Mouse (Mus musculus) granulocyte monocyte progenitor cell, adult 5-6 weeks (primary cell): ENCODE data around the gene Sh3bp2. TPM values are rescaled to one million over a fixed set of nuclear protein-coding genes. Genes with fewer than 3 reads are reported as not detected.

Source experiments
- ATAC-seq: replicated peaks from 2 replicates; pipeline ENCODE4 v1.8.0; 2016; ENCODE audit warnings: mild to moderate bottlenecking, moderate TSS enrichment, inconsistent platforms; ENCODE audit not compliant: poor library complexity, severe bottlenecking
- total RNA-seq, 2 experiments: library from RNA; stranded (forward) in 1 of 2; stranded (reverse) in 1 of 2; fragments of 200-712, 200-1000 nt in 1 of 2; fragments of >200 nt in 1 of 2; fragmentation: Nextera tagmentation in 1 of 2; gene quantifications; 2 replicates each; pipeline ENCODE4 v1.2.3; 2014 to 2017

The Sh3bp2 gene
- total RNA-seq, 2 experiments from 2014 or later: 11.9 to 15.4 TPM

DNA sequence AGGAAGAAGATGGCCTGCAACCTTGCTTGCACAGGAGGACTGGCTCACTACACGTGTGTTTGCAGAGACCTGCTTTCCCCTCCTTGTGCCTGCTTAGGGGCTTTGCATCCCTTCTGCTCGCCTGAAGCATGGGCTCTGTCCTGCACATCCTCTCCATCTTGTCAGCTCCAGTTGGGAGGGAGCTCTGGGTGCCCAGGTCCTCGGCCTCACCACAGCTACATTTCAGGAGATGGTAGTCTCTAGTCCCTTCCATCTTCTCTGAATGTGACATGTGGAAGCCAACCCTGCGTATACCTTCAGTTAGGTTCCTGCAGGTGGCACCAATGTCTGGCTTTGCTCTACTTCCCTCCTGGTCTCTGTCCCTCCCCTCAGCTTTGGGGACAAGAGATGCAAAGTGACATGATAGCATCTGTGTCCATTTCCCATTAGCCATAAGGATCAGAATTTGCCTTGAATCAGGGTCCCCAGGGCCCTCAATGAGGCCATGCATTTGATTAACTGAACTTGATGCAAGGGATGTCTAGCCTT is 1.6 kb upstream of the Sh3bp2 start:
- no peak for ATAC-seq

DNA sequence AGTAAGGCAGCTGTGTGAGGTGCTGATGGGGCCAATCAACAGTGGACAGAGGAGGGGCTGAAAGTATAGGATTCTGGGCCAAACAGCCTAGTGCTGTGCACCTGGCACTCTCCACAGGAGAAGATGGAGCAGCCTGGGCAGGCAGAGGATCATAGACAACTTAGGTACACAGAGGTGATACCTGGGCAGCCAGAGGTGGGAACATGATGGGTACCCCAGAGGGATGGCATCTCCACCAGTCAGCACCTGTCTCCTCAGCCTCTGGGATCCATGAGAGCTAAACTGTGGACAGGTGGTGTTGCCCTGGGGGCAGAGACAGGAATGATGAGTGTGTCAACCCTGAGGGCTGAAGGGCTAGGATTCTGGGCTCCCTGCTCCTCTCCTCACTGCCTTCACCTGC is 1.1 kb upstream of the Sh3bp2 start:
- no peak for ATAC-seq

DNA sequence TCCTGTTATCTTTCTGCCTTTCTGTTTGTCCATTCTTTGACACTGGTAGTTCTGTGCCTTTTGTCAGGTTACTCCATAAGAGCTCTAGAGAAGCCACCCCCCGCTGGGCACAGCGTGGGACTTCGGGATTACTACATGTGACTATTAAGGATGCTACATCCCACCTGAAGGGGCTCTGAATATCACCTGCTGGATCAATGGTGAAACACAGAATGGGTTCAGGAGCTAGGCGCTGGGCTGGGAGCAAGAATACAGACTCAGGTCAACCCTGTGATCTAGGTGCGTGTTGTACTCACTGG is 788 bp downstream of the Sh3bp2 start:
- ATAC-seq: no peak

DNA sequence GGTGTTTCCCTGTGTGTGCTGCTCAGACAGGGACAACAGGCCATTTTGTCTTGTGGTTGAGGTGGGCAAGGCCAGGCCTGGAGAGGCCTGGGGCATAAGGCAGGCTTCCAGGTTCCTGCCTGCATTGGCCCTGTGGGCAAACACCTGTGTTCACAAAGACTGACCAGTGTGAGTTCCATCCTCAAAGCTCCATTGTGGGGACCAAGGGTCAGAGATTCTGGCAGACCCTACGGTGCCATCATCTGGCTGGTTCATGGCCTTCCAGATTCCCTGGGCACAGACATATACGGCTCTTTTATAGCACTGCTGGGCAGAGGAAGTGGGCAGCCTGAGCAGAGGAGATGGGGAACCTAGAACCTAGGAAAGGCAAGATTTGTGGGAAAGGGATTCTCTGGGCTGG is 1.7 kb downstream of the Sh3bp2 start:
- ATAC-seq: no peak

DNA sequence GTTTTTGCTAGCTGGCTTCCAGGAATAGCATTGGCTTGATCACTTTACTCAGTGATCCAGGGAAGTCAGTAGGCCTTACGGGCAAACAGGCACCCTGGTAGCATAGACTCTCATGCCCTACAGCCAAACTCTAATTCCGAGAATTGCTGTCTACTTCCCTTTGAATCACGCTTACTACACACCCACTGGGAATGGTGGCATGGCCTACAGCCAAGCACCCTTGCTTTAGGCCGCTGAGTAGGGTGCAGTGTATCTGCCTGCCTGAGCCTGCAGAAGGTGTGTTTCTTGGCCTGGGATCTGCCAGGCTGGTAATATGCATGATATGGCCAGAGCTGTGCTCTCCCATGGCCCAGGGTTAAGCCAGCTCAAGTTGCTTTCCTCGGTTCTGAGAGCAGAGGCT is 3.1 kb downstream of the Sh3bp2 start:
- no peak for ATAC-seq

DNA sequence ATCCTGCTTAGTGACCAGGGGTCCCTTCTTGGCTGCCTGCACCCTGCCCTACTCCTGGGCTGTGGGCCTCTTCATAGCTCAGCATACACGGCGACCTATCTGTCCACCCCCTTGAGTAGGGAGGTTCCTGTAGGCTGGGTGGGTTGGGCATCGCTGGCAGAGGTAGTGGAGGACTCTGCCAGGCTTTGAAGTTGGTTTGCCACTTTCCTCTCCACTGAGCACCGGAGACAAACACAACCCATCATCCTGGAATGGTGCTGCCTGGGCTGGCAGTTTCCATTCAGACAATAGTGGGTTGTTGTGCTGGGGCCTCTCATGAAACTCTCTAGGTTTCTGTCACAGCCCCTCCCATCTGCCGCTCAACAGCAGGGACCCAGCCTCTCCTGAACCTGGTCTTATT is 4.5 kb downstream of the Sh3bp2 start:
- no peak for ATAC-seq

DNA sequence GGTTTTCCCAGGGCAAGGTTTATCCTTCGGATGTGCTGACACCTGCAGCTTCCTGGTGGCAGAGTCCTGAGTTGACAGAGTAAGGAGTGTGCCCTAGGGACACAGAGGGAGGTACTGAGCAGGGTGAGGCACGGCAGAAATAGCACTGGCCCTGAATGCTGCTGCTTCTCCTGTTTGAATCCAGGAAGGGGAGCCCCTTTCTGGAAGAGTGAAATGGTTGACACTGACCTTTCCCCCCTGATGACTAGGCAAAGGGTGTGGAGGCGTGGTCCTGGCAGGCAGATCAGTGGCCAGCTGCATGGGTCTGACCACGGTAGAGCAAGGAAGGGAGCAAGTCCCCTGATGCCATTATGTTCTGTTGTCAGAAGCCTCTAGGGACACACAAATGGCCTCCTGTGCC is 5.0 kb downstream of the Sh3bp2 start:
- no peak for ATAC-seq

DNA sequence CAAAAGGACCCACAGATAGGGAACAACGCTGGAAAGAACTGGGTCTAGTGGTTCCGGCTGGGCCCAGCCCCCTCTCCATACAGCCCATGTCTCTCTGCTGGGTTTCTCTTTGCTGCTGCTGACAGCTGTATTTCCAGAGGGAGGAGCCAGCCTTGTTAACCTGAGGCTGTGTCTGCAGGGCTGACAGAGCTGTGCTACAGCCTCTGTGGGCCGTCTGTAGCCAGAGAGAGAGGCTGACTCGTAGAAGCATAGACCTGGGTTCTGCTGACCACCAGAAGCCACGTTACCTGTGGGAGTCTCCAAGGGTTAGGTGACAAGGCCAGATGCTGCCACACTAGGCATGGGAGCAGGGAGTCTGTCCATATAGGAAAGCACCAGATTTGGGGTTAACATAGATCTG is 7.4 kb downstream of the Sh3bp2 start:
- no peak for ATAC-seq

DNA sequence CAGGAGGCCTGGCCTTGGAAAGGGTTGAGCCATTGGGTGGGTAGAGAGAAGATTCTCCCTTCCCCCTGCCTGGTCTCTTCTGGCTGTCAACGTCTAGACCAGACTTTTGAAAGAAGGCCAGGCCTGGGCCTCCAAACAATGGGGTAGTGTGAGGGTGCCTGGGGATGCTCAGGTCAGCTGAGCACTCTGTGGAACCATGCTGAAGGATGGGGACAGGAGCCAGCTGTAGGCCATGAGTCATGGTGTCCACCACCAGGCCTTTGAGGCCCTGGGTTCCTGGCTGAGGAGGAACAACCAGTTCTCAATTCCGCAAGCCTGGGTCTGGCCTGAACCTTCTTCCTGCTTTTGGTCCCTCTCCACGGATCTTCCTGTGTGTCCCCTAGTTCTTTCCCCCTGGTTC is 8.2 kb downstream of the Sh3bp2 start:
- peak; percentile 60 for ATAC-seq

DNA sequence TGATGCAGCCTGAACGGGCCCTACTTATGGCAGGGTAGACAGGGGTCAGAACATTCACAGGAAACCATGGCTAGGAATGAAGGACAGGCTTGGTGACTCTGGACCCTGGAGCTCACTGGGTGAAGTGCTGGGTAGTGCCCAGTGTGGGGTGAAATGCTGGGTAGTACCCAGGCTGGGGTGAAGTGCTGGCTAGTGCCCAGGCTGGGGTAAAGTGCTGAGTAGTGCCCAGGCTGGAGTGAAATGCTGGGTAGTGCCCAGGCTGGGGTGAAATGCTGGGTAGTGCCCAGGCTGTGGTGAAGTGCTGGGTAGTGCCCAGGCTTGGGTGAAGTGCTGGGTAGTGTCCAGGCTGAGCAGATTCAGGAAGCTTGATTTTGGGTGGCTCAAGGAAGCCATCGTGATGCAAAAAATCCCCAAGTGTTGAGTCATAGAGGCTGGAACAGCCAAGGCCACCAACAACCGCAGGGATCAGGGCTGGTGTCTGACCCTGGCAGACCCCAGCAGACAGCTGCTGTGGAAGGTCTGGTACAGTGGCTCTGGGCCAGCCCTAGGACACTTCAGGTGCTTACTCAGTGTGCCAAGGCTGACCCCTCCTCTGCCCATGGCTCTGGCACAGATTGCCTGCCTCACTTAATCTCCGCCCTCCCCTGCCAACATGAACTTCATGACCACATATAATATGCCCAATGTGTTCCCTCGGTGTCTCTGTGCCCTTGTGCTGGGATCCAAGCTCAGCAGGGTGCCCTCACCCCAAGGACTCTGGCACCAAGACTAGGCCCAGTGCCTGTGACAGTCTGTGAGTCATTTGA is 9.3 kb downstream of the Sh3bp2 start:
- peak; percentile 38 for ATAC-seq

DNA sequence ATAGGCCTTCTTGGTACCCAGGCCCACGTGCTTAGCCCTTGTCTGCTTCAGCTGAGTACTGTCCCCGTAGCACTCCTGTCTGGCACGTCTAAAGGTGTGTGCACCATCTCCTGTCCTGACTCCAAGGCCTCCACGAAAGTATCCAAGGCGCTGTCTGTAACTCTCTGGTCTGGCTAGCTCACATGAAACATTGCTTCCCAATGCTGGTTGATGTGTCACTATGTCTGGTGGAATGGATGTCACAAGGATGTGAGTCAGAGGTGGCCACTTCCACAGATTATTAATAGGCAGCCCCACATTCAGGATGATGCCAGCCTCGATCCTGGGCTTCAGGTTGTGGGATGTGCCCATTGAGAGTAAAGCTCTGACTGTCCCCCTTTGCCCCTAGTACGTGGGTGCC is 10.2 kb downstream of the Sh3bp2 start:
- no peak for ATAC-seq

DNA sequence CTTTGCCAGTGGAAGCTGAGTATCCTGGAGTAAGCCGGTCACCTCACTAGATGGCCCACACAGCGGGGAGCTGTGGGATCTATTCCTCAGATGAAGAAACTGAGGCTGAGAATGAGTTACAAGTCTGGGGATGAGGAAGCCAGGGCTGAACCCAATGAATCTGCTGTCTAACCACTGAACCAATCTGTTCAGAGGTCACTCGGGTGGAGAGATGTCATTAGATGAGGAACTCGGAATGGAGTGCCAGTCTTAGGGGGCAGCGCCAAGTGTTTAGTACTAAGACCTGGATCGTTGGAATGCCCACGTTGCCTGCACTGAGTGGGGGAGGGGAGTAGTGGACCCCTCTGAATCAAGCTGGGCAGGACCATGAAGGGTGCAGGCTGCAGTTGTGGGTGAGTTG is 12.4 kb downstream of the Sh3bp2 start:
- no peak for ATAC-seq

DNA sequence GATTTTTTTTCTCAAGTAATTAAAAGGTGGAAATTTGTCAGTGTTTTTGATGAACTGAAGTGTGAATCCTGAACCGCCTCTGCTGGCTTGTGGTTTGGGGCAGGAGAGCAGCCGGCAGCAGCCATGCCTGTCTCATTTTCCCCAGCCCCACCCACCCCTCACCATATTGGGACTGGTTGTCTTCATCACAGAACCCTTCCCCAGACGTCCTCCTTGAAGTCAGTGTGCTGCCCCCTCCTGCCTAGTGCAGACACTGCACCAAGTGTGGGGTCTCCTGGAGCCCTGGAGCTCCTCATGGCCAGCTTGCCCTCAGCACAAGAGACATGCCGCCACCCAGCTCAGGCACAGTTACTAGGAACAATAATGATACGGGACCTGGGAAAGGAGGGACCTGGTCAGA is 12.9 kb downstream of the Sh3bp2 start:
- peak; percentile 20; the same call in 1 of the 2 replicates for ATAC-seq

DNA sequence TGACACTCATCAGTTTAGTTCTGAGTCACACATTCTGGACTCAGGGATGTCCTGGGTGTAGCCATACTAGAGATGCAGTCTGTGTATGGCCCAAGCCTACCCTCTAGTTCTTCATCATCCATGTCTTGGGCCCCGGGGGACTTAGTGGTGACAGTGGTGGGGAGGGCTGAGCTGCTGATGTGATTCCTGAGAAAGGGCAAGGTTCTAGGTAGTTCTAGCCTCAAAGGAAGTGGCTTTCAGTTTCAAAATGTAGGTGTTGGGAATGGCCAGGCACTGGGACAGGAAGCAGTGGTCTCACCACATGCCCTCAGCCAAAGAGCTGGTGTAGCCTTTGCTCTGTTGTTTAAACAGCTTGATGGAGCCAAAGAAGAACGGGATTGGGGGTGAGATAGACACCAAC is 13.5 kb downstream of the Sh3bp2 start:
- ATAC-seq: no peak

DNA sequence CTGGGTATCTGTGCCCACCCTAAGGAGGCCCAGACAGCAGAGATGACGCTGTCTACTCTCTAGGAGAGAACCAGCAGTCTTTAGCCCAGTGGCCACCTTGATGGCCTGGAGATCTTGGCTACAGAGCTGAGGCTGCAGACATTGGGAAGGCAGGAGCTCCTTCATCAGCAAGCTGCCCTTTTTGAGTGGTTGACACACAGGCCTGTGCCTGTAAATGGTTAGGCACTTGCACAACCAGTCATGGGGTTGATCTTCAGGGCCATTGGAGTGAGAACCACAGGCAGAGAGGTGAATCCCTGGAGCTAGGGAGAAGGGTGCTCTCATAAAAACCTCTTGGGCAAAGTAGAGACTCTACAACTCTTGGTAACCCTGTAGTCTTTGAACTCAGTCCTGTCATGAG is 16.5 kb downstream of the Sh3bp2 start:
- 0 out of 2 replicates have a peak, but pooled peaks have one; percentile 16 for ATAC-seq

DNA sequence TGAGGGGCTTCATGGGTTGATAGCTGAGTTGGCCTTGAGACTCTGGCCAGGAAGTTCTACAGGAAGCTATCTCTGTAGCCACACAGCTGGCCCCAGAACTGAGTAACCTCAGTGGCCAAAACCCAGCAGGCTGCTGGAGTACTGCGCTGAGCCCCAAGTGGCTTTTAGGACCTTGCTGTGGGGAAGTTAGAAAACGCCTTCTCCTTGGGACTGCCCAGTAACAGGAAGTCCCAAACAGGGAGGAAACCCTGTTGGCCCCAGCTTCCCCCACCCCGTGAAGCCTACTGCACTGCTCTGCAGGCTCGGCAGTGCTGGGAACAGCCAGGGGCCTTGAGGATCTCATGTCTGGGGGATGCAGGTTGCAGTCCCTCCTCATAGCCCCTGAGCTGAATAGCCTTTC is 17.5 kb downstream of the Sh3bp2 start:
- peak; percentile 77 for ATAC-seq

DNA sequence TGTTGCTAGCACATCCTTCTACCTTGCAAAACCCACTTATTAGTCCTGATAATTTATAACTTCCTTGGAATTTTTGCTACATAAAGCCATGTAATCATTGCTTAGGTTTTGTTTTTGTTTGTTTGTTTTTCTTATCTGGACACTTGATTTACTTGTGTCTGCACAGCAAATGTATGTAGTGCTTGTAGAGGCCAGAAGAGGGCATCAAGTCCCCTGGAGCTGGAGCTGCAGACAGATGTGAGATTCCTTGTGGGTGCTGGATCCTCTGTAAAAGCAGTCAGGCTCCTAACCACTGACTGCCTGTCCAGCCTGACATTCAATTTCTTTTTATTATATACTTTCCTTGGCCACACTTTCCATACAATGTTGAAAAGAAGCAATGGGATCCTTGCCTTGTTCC is 21.8 kb downstream of the Sh3bp2 start:
- ATAC-seq: no peak

DNA sequence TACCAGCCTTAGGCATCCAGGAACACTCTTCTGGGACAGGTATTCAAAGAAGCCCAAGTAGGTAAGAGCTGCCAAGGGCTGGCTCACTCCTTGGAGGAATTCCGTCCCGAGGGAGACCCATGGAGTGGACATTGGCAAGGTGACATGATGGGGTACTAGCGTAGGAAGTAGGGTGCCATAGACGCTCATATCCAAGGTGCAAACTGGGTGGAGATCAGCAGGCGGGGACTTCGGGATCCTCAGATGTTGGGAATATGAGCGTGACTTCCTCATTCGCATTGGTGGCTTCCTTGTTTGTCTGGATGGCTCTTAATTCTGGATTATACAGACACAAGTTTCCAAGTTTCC is 23.5 kb downstream of the Sh3bp2 start:
- ATAC-seq: no peak

DNA sequence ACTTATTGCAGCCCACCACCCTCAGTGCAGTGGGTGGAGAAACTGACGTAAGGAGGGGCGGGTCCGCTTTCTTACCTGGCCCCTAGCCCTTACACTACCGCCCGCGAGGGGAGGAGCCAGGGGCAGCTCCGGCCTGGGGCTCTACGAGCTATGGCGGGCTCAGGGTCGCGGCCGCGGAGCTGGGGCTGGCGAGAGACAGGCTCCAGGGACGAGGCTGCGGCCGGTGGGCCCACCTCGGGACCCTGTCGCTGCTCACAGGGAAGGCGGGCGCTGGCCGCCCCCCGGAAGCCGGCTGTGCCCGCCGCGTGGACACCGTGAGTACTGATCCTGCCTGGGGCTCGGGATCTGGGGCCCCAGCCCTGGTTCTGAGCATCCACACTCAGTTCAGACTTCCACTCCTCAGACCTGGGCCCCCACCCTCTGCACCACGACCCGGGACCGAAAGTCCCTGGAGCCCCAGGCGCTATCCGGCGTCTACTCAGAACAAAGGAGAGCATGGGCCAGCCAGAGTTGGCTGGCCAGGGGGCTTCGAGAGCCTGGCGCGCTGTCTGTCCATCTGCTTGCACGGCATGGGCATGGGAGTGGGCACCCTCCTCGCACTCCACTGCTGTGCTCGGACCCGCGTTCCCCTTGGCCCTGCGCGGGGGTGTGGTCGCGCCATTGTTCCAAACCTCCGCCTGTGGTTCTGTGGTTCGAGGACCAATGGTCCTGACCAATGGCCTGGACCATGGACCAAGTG is 24.0 kb downstream of the Sh3bp2 start:
- peak; percentile 73 for ATAC-seq

DNA sequence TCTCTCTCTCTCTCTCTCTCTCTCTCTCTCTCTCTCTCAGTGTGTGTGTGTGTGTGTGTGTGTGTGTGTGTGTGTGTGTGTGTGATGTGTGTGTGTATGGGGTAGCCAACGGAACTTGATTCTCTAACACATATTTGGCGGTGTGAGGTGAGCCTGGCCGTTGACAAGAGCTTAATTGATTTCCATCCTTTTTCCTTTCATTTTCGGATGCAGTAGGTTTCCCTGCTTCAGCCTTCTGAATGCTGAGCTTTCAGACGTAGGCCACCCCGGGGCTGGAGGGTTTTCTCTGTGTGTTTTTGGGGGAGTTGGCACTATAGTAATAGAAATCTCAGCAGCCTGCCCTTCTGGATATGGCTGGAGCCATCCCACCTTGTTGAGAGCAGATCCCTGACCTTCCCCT is 24.6 kb downstream of the Sh3bp2 start:
- no peak for ATAC-seq

DNA sequence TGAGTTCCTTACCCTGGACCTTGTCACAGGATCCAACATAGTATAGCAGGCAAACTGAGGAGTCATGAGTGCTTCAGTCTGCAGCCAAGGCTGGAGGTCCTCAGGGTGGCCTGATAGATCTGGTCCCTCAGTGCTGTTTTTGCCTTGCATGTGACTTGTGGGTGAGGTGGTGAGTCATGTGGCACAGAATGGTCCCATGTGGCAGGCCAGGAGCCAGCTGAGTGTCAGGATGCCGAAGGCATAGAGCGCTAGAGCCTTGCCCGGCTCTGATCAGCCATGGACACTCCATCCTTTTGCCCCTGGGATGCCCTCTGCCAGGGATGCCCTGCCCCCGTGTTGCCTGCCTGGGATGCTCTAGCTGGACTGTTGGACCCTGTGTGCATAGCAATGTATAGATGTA is 26.2 kb downstream of the Sh3bp2 start:
- ATAC-seq: no peak

DNA sequence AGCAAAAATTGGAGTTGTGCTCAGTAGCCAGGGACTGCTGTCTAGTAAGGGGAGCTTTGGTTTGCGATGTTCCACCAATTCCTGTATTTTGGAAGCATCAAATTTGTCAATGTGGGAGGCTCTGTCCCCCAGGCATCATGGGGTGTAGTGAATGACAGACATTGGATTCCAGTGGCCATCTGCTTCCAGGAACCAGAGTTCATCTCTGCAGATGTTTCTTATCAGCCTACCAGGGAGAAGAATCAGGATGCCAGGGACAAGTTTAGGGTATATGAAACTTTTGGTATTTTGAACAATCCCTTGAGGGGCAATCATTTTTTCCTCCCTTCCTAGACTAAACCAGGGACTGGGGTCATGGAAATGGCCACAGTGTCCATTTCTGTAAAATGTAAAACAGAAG is 38.2 kb downstream of the Sh3bp2 start:
- ATAC-seq: no peak
